Comparison of ENCODE assay signal across 29 mouse cellular contexts in genomic region chr14:33699777-33700438, GRCm38 (mm10).
A peak's percentile ranks its signal among the peaks of the same experiment; 100 is the strongest.
DNase-seq lines count a peak whose midpoint lies in the region; ATAC-seq and TF ChIP-seq lines count a peak whose summit lies in the region.
"Had no signal": no experiment of that assay in that cellular context is flagged by ENCODE, and none has a peak within 500 bp of the region (broad histone marks: within the 10 kb centered on the region; RNA-seq: fewer than 3 reads in every experiment).

No protein-coding gene starts in this region.

- H3K9ac ChIP-seq in kidney, embryonic 15.5 days: no peak overlapping the region
- no peak overlapping the region for H3K9ac ChIP-seq in embryonic facial prominence, embryonic 13.5 days
- no peak overlapping the region for H3K9ac ChIP-seq in limb, embryonic 14.5 days (ENCODE audit: low read depth, low read length, severe bottlenecking)
- H3K9ac ChIP-seq in heart, embryonic 11.5 days (ENCODE audit: low read depth, low read length): no peak overlapping the region
- no peak overlapping the region for H3K9ac ChIP-seq in forebrain, embryonic 16.5 days (replicated peaks; ENCODE audit: low read depth, low read length)
- H3K9ac ChIP-seq: heart, embryonic 13.5 days; liver, embryonic 14.5 days; midbrain, embryonic 13.5 days; stomach, embryonic 15.5 days had no signal

- DNase-seq in kidney, adult 18-20 months: no peak
- peak; percentile 64 for DNase-seq in hindlimb bud, embryonic 11.5 days (ENCODE audit: extremely low spot score, low read depth, low spot score)
- peak; percentile 68 for DNase-seq in limb, embryonic 14.5 days (ENCODE audit: low spot score)
- DNase-seq in frontal cortex, postnatal 14 days (ENCODE audit: low spot score in 2 of 2): no peak
- DNase-seq: cerebellum, adult 11 months; cerebellum, adult 9-11 months; gastrocnemius, adult 2 months; heart, adult 2 months; heart, postnatal 10 days; layer of hippocampus, postnatal 36 days; liver; lung, adult 2 months; lung, postnatal 10 days; right cerebral cortex, postnatal 14 days; thymus, postnatal 14 days had no signal

- no peaks in the 10 kb centered on the region for H3K9me3 ChIP-seq in kidney, embryonic 15.5 days (replicated peaks)
- H3K9me3 ChIP-seq in embryonic facial prominence, embryonic 13.5 days: no peaks in the 10 kb centered on the region
- no peaks in the 10 kb centered on the region for H3K9me3 ChIP-seq in limb, embryonic 14.5 days (ENCODE audit: control insufficient read depth, low read length)
- H3K9me3 ChIP-seq in heart, embryonic 11.5 days (replicated peaks; ENCODE audit: control insufficient read depth, low read length): no peaks in the 10 kb centered on the region
- no peaks in the 10 kb centered on the region for H3K9me3 ChIP-seq in forebrain, embryonic 16.5 days (ENCODE audit: control insufficient read depth, low read length)
- H3K9me3 ChIP-seq: heart, embryonic 13.5 days; hindbrain, embryonic 10.5 days; midbrain, embryonic 13.5 days; stomach, embryonic 15.5 days had no signal

- no peak for TF ChIP-seq POLR2A in limb, embryonic 14.5 days (IDR thresholded peaks at IDR 0.05; ENCODE audit: borderline replicate concordance, extremely low read depth, insufficient read depth, insufficient read length)

- no peak overlapping the region for H3K4me3 ChIP-seq in kidney, embryonic 15.5 days (replicated peaks)
- H3K4me3 ChIP-seq in embryonic facial prominence, embryonic 13.5 days: no peak overlapping the region
- no peak overlapping the region for H3K4me3 ChIP-seq in limb, embryonic 14.5 days (replicated peaks; ENCODE audit: low read length)
- H3K4me3 ChIP-seq in heart, embryonic 11.5 days (ENCODE audit: low read depth, low read length): no peak overlapping the region
- no peak overlapping the region for H3K4me3 ChIP-seq in forebrain, embryonic 16.5 days (replicated peaks; ENCODE audit: low read length)
- H3K4me3 ChIP-seq: gastrocnemius, adult 2 months; heart, adult 2 months; heart, embryonic 13.5 days; hindbrain, embryonic 10.5 days; midbrain, embryonic 13.5 days; stomach, embryonic 15.5 days had no signal

- no peak overlapping the region for H3K4me2 ChIP-seq in kidney, embryonic 15.5 days
- no peak overlapping the region for H3K4me2 ChIP-seq in embryonic facial prominence, embryonic 13.5 days
- H3K4me2 ChIP-seq in limb, embryonic 14.5 days (replicated peaks; ENCODE audit: low read depth, low read length, severe bottlenecking): no peak overlapping the region; the same call in 1 of the 2 replicates
- no peak overlapping the region for H3K4me2 ChIP-seq in heart, embryonic 11.5 days
- no peak overlapping the region for H3K4me2 ChIP-seq in forebrain, embryonic 16.5 days (ENCODE audit: low read length)
- H3K4me2 ChIP-seq: heart, embryonic 13.5 days; midbrain, embryonic 13.5 days; stomach, embryonic 15.5 days had no signal

- WGBS in kidney, embryonic 15.5 days: 51% methylated on average over 13 of the region's 13 CpGs
- WGBS in embryonic facial prominence, embryonic 13.5 days: 47% methylated on average over 13 of the region's 13 CpGs
- 30% methylated on average over 13 of the region's 13 CpGs for WGBS in limb, embryonic 14.5 days
- WGBS in heart, embryonic 11.5 days (ENCODE audit: insufficient replicate concordance): 78% methylated on average over 13 of the region's 13 CpGs
- WGBS in forebrain, embryonic 16.5 days: 86% methylated on average over 13 of the region's 13 CpGs

- H3K4me1 ChIP-seq in kidney, embryonic 15.5 days: peaks cover 17% of the 10 kb centered on the region
- peaks cover 23% of the 10 kb centered on the region for H3K4me1 ChIP-seq in embryonic facial prominence, embryonic 13.5 days
- H3K4me1 ChIP-seq in limb, embryonic 14.5 days (ENCODE audit: control insufficient read depth, insufficient read depth, low read length): peaks cover 23% of the 10 kb centered on the region
- H3K4me1 ChIP-seq in heart, embryonic 11.5 days (ENCODE audit: control insufficient read depth, insufficient read depth, low read length): no peaks in the 10 kb centered on the region
- H3K4me1 ChIP-seq in forebrain, embryonic 16.5 days (replicated peaks; ENCODE audit: control insufficient read depth, insufficient read depth, low read length): no peaks in the 10 kb centered on the region
- H3K4me1 ChIP-seq: heart, embryonic 13.5 days; hindbrain, embryonic 10.5 days; midbrain, embryonic 13.5 days; stomach, embryonic 15.5 days had no signal

- peaks cover 2% of the 10 kb centered on the region for H3K27me3 ChIP-seq in kidney, embryonic 15.5 days
- H3K27me3 ChIP-seq in embryonic facial prominence, embryonic 13.5 days: 0 out of 2 replicates have a peak, but pooled peaks cover 4% of the 10 kb centered on the region
- no peaks in the 10 kb centered on the region for H3K27me3 ChIP-seq in limb, embryonic 14.5 days (ENCODE audit: control insufficient read depth, insufficient read depth, low read length)
- no peaks in the 10 kb centered on the region; the same call in 1 of the 2 replicates for H3K27me3 ChIP-seq in heart, embryonic 11.5 days (ENCODE audit: control insufficient read depth, insufficient read depth, low read length)
- no peaks in the 10 kb centered on the region for H3K27me3 ChIP-seq in forebrain, embryonic 16.5 days (replicated peaks; ENCODE audit: control insufficient read depth, insufficient read depth, low read length)
- H3K27me3 ChIP-seq: midbrain, embryonic 13.5 days; stomach, embryonic 15.5 days had no signal

- no peak overlapping the region for H3K27ac ChIP-seq in kidney, embryonic 15.5 days
- peak overlapping the region; percentile 58 for H3K27ac ChIP-seq in embryonic facial prominence, embryonic 13.5 days
- H3K27ac ChIP-seq in limb, embryonic 14.5 days (replicated peaks; ENCODE audit: low read depth, low read length): peak overlapping the region; percentile 35; the same call in 1 of the 2 replicates
- no peak overlapping the region for H3K27ac ChIP-seq in heart, embryonic 11.5 days (ENCODE audit: low read depth, low read length)
- H3K27ac ChIP-seq in forebrain, embryonic 16.5 days (ENCODE audit: low read length): no peak overlapping the region
- H3K27ac ChIP-seq: gastrocnemius, adult 2 months; heart, adult 2 months; heart, embryonic 13.5 days; hindbrain, embryonic 10.5 days; liver, embryonic 14.5 days; macrophage; midbrain, embryonic 13.5 days; stomach, embryonic 15.5 days had no signal

- ATAC-seq in kidney, embryonic 15.5 days (replicated peaks; ENCODE audit: low FRiP score): 0 out of 2 replicates have a peak, but pooled peaks have one; percentile 10
- no peak for ATAC-seq in embryonic facial prominence, embryonic 13.5 days (ENCODE audit: insufficient number of reproducible peaks, insufficient read depth, low FRiP score, low TSS enrichment, low read depth)
- ATAC-seq in limb, embryonic 14.5 days (ENCODE audit: low FRiP score, low read depth): peak; percentile 71
- no peak for ATAC-seq in heart, embryonic 11.5 days (replicated peaks; ENCODE audit: insufficient number of reproducible peaks, low FRiP score, low TSS enrichment)
- no peak for ATAC-seq in forebrain, embryonic 16.5 days
- ATAC-seq: hindbrain, embryonic 16.5 days; intestine, embryonic 16.5 days; midbrain, embryonic 13.5 days; Patski had no signal

- no peaks in the 10 kb centered on the region for H3K36me3 ChIP-seq in kidney, embryonic 15.5 days
- H3K36me3 ChIP-seq in embryonic facial prominence, embryonic 13.5 days: no peaks in the 10 kb centered on the region
- H3K36me3 ChIP-seq in limb, embryonic 14.5 days (ENCODE audit: control insufficient read depth, insufficient read depth, low read length): no peaks in the 10 kb centered on the region
- no peaks in the 10 kb centered on the region for H3K36me3 ChIP-seq in heart, embryonic 11.5 days (ENCODE audit: control insufficient read depth, insufficient read depth, low read length)
- no peaks in the 10 kb centered on the region for H3K36me3 ChIP-seq in forebrain, embryonic 16.5 days (ENCODE audit: control insufficient read depth, insufficient read depth)
- H3K36me3 ChIP-seq: G1E; heart, embryonic 13.5 days; hindbrain, embryonic 10.5 days; midbrain, embryonic 13.5 days; stomach, embryonic 15.5 days had no signal

Comparison
In these comparisons a context has a peak if more than half of its experiments do, and no peak if none do; other contexts are left out.
1. ATAC-seq: peak in kidney, embryonic 15.5 days (single experiment) and limb, embryonic 14.5 days (single experiment); none in embryonic facial prominence, embryonic 13.5 days (single experiment), heart, embryonic 11.5 days (single experiment) and forebrain, embryonic 16.5 days (single experiment).
2. H3K27ac ChIP-seq: peak in embryonic facial prominence, embryonic 13.5 days (single experiment) and limb, embryonic 14.5 days (single experiment); none in kidney, embryonic 15.5 days (single experiment), heart, embryonic 11.5 days (single experiment) and forebrain, embryonic 16.5 days (single experiment).
3. DNase-seq: peak in hindlimb bud, embryonic 11.5 days (single experiment) and limb, embryonic 14.5 days (single experiment); none in kidney, adult 18-20 months (single experiment) and frontal cortex, postnatal 14 days (0 of 2).